Mouse (Mus musculus) kidney, adult 2 months (tissue): ENCODE results near the gene Me3. TPM values are rescaled to one million over a fixed set of nuclear protein-coding genes. Genes with fewer than 3 reads are reported as not detected.

Source experiments
- DNase-seq: peaks from one replicate; pipeline ENCODE4 v3.0.0; 2021
- H3K27ac ChIP-seq: fragments of 200-500 bp; 2 replicates; pipeline ENCODE4 v1.5.1; 2012; ENCODE audit warnings: low read depth, low read length, control low read depth, inconsistent platforms; ENCODE audit not compliant: insufficient read depth
- H3K27me3 ChIP-seq: fragments of 200-500 bp; replicated peaks from 2 replicates; pipeline ENCODE4 v1.6.1; 2012; ENCODE audit warnings: mild to moderate bottlenecking, moderate library complexity, low read length, inconsistent platforms; ENCODE audit not compliant: control insufficient read depth, insufficient read depth
- H3K36me3 ChIP-seq: fragments of 200-500 bp; 2 replicates; pipeline ENCODE4 v1.6.1; 2012; ENCODE audit warnings: mild to moderate bottlenecking, moderate library complexity, low read length, inconsistent platforms; ENCODE audit not compliant: control insufficient read depth, insufficient read depth
- H3K4me1 ChIP-seq: fragments of 200-500 bp; 2 replicates; pipeline ENCODE4 v1.6.1; 2011; ENCODE audit warnings: low read length; ENCODE audit not compliant: control insufficient read depth, insufficient read depth
- H3K4me3 ChIP-seq: fragments of 200-500 bp; 2 replicates; pipeline ENCODE4 v1.5.1; 2011; ENCODE audit warnings: mild to moderate bottlenecking, low read depth, low read length, control low read depth; ENCODE audit not compliant: insufficient read depth
- CTCF ChIP-seq: fragments of 200-500 bp; conservative IDR thresholded peaks from 2 replicates; pipeline ENCODE4 v1.5.1; 2011; ENCODE audit warnings: low read depth, mild to moderate bottlenecking, control low read depth, low read length, moderate library complexity, mixed read lengths; ENCODE audit not compliant: insufficient read depth, insufficient read length
- POLR2A ChIP-seq: fragments of 200-500 bp; IDR thresholded peaks from one replicate; pipeline ENCODE4 v1.6.1; 2011; ENCODE audit warnings: low read depth, low read length, control low read depth
- WGBS: fragments of 180-500 bp; shearing (Covaris S2); methylation state at CpG from one replicate; pipeline ENCODE4 v1.1.7; 2018; 5-methylcytosine and 5-hydroxymethylcytosine counted together
- polyA plus RNA-seq: library from polyadenylated mRNA; depleted of rRNA; stranded (reverse); fragments of >200 nt; gene quantifications from 2 replicates; pipeline ENCODE4 v1.2.3, GENCODE M21; 2012

The Me3 gene
- polyA plus RNA-seq, 1 experiment = 89.3 TPM

GRCm38 (mm10) chr7:89795366-89795765 lies 163.2 kb downstream of the Me3 start:
- WGBS = 73% methylated on average over 3 of the region's 3 CpGs
- H3K27me3 ChIP-seq = no peaks in the 10 kb centered on the region; the same call in 1 of the 2 replicates
- no peak overlapping the region for H3K27ac ChIP-seq
- no peak overlapping the region for H3K4me3 ChIP-seq
- DNase-seq = no peak
- no peaks in the 10 kb centered on the region for H3K36me3 ChIP-seq
- no peaks in the 10 kb centered on the region for H3K4me1 ChIP-seq
- no peak for TF ChIP-seq CTCF
- TF ChIP-seq POLR2A = no peak

- H3K27me3 ChIP-seq = no peaks in the 10 kb centered on the region; the same call in 1 of the 2 replicates
- H3K4me3 ChIP-seq = no peak overlapping the region
- H3K27ac ChIP-seq = no peak overlapping the region
- H3K36me3 ChIP-seq = no peaks in the 10 kb centered on the region
- no peak for DNase-seq
- H3K4me1 ChIP-seq = no peaks in the 10 kb centered on the region
- 79% methylated on average over 6 of the region's 6 CpGs for WGBS
- no peak for TF ChIP-seq CTCF
- TF ChIP-seq POLR2A = no peak
These were observed 164.2 kb downstream of the Me3 start for GRCm38 (mm10) chr7:89796351-89796801.

GRCm38 (mm10) chr7:89798358-89799020 lies 166.3 kb downstream of the Me3 start:
- TF ChIP-seq POLR2A = no peak
- TF ChIP-seq CTCF = no peak
- WGBS = 71% methylated on average over 8 of the region's 8 CpGs
- DNase-seq = no peak
- H3K27ac ChIP-seq = no peak overlapping the region
- H3K4me3 ChIP-seq = no peak overlapping the region
- no peaks in the 10 kb centered on the region for H3K36me3 ChIP-seq
- H3K27me3 ChIP-seq = no peaks in the 10 kb centered on the region
- H3K4me1 ChIP-seq = no peaks in the 10 kb centered on the region; the same call in 1 of the 2 replicates

GRCm38 (mm10) chr7:89802447-89802846 lies 170.3 kb downstream of the Me3 start:
- H3K27me3 ChIP-seq = no peaks in the 10 kb centered on the region
- no peak overlapping the region for H3K27ac ChIP-seq
- TF ChIP-seq CTCF (no peak), POLR2A (no peak)
- no peak overlapping the region for H3K4me3 ChIP-seq
- no peaks in the 10 kb centered on the region for H3K36me3 ChIP-seq
- peak; percentile 35 for DNase-seq
- no peaks in the 10 kb centered on the region; the same call in 1 of the 2 replicates for H3K4me1 ChIP-seq
- WGBS = 65% methylated on average over 3 of the region's 3 CpGs

- Histone ChIP-seq H3K4me1 (no peaks in the 10 kb centered on the region; the same call in 1 of the 2 replicates), H3K27ac (no peak overlapping the region), H3K27me3 (no peaks in the 10 kb centered on the region), H3K36me3 (no peaks in the 10 kb centered on the region), H3K4me3 (no peak overlapping the region)
- 89% methylated on average over 4 of the region's 4 CpGs for WGBS
- TF ChIP-seq CTCF = no peak
- TF ChIP-seq POLR2A = no peak
- no peak for DNase-seq
These were observed 171.8 kb downstream of the Me3 start for GRCm38 (mm10) chr7:89803966-89804365.

GRCm38 (mm10) chr7:89809400-89809799 lies 177.2 kb downstream of the Me3 start:
- no peaks in the 10 kb centered on the region for H3K4me1 ChIP-seq
- no peak overlapping the region for H3K4me3 ChIP-seq
- no peak overlapping the region for H3K27ac ChIP-seq
- DNase-seq = no peak
- no peak for TF ChIP-seq POLR2A
- no peak for TF ChIP-seq CTCF
- no peaks in the 10 kb centered on the region for H3K36me3 ChIP-seq
- H3K27me3 ChIP-seq = no peaks in the 10 kb centered on the region
- WGBS = 33% methylated on average over 2 of the region's 2 CpGs

GRCm38 (mm10) chr7:89828436-89829065 lies 196.4 kb downstream of the Me3 start:
- H3K36me3 ChIP-seq = no peaks in the 10 kb centered on the region
- no peak for DNase-seq
- H3K4me1 ChIP-seq = no peaks in the 10 kb centered on the region; the same call in 1 of the 2 replicates
- H3K4me3 ChIP-seq = no peak overlapping the region
- no peak overlapping the region for H3K27ac ChIP-seq
- WGBS = 88% methylated on average over 4 of the region's 4 CpGs
- TF ChIP-seq CTCF = no peak
- no peak for TF ChIP-seq POLR2A
- H3K27me3 ChIP-seq = no peaks in the 10 kb centered on the region

GRCm38 (mm10) chr7:89829201-89829600 lies 197.0 kb downstream of the Me3 start:
- 53% methylated on average over 7 of the region's 7 CpGs for WGBS
- no peak overlapping the region for H3K27ac ChIP-seq
- no peak overlapping the region for H3K4me3 ChIP-seq
- no peaks in the 10 kb centered on the region for H3K36me3 ChIP-seq
- TF ChIP-seq CTCF (no peak; the same call in 1 of the 2 replicates), POLR2A (no peak)
- peak; percentile 31 for DNase-seq
- no peaks in the 10 kb centered on the region; the same call in 1 of the 2 replicates for H3K4me1 ChIP-seq
- H3K27me3 ChIP-seq = no peaks in the 10 kb centered on the region
